20 mouse cellular contexts compared by ENCODE assay signal in the genomic region with DNA sequence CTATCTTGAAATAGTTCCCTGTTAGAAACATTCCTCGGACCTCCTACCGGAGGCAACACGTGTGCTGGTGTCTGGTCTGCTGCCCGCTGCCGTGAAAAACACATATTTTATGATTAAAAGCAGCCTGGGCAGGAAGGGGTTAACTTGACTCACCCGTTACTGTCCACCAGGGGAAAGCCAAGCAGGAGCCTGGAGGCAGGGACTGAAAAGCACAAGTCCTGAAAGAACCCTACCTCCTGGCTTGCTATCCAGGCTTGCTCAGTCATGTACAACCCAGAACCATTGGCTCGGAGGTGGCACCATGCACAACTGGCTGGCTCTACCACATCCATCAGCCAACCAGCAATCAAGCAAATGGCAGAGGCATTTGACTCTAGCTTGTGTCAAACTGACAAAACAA. TPM values are rescaled to one million over a fixed set of nuclear protein-coding genes. Genes with fewer than 3 reads are reported as not detected.
A peak's percentile ranks its signal among the peaks of the same experiment; 100 is the strongest.
DNase-seq lines count a peak whose midpoint lies in the region; ATAC-seq and TF ChIP-seq lines count a peak whose summit lies in the region.
"Had no signal": no experiment of that assay in that cellular context is flagged by ENCODE, and none has a peak within 500 bp of the region (broad histone marks: within the 10 kb centered on the region; RNA-seq: fewer than 3 reads in every experiment).

No protein-coding gene starts in this region.

- H3K4me1 ChIP-seq in stomach, postnatal 0 days (replicated peaks; ENCODE audit: control insufficient read depth, insufficient read depth): no peaks in the 10 kb centered on the region
- H3K4me1 ChIP-seq: embryonic facial prominence, embryonic 10.5 days; forebrain, embryonic 12.5 days; heart, embryonic 13.5 days had no signal

- no peak overlapping the region for H3K4me3 ChIP-seq in layer of hippocampus, adult 2 months
- H3K4me3 ChIP-seq in stomach, postnatal 0 days (ENCODE audit: low read depth, low read length): no peak overlapping the region
- H3K4me3 ChIP-seq: embryonic facial prominence, embryonic 10.5 days; erythroblast, embryonic 14.5 days; forebrain, embryonic 12.5 days; heart, embryonic 13.5 days had no signal

- TF ChIP-seq EP300 in stomach, postnatal 0 days (optimal IDR thresholded peaks at IDR 0.05): no peak

- H3K27me3 ChIP-seq in stomach, postnatal 0 days (ENCODE audit: control insufficient read depth, insufficient read depth, low read length): no peaks in the 10 kb centered on the region; the same call in 1 of the 2 replicates

- 68% methylated on average over 7 of the region's 7 CpGs for WGBS in stomach, postnatal 0 days

- TF ChIP-seq CTCF in layer of hippocampus, adult 2 months (conservative IDR thresholded peaks at IDR 0.05): no peak; the same call in 1 of the 2 replicates
- TF ChIP-seq CTCF in stomach, postnatal 0 days (IDR thresholded peaks at IDR 0.05; ENCODE audit: low read depth): peak; percentile 25; the same call in 1 of the 2 replicates

- H3K36me3 ChIP-seq in stomach, postnatal 0 days (ENCODE audit: control insufficient read depth, insufficient read depth, low read length): no peaks in the 10 kb centered on the region
- H3K36me3 ChIP-seq: embryonic facial prominence, embryonic 10.5 days; forebrain, embryonic 12.5 days; heart, embryonic 13.5 days had no signal

- H3K4me2 ChIP-seq in stomach, postnatal 0 days (replicated peaks; ENCODE audit: low read depth): no peak overlapping the region
- H3K4me2 ChIP-seq: forebrain, embryonic 12.5 days; heart, embryonic 13.5 days had no signal

- DNase-seq in layer of hippocampus, adult 2 months (ENCODE audit: low spot score in 2 of 2): no peak
- DNase-seq in layer of hippocampus, adult 18-20 months (ENCODE audit: low spot score in 2 of 2): no peak
- DNase-seq in NIH3T3 (ENCODE audit: low read depth): peak; percentile 59
- no peak for DNase-seq in stomach, postnatal 0 days (ENCODE audit: low spot score)
- no peak for DNase-seq in embryo, embryonic 10 days (ENCODE audit: low spot score)
- DNase-seq: adrenal gland, postnatal 14 days; cerebellum, adult 18-20 months; cerebellum, adult 9-11 months; cerebellum, postnatal 36 days; gastrocnemius, postnatal 14 days; heart, postnatal 36 days had no signal

- peak overlapping the region; percentile 18; the same call in 1 of the 2 replicates for H3K27ac ChIP-seq in layer of hippocampus, adult 2 months
- no peak overlapping the region for H3K27ac ChIP-seq in stomach, postnatal 0 days (replicated peaks)
- H3K27ac ChIP-seq: embryonic facial prominence, embryonic 10.5 days; forebrain, embryonic 12.5 days; heart, embryonic 13.5 days had no signal

- no peaks in the 10 kb centered on the region for H3K9me3 ChIP-seq in stomach, postnatal 0 days (ENCODE audit: control insufficient read depth, low read length)
- H3K9me3 ChIP-seq: embryonic facial prominence, embryonic 10.5 days; forebrain, embryonic 12.5 days; heart, embryonic 13.5 days had no signal

- no peak overlapping the region for H3K9ac ChIP-seq in stomach, postnatal 0 days (ENCODE audit: low read length)
- H3K9ac ChIP-seq: forebrain, embryonic 12.5 days; heart, embryonic 13.5 days had no signal

- 0 out of 2 replicates have a peak, but pooled peaks have one; percentile 35 for ATAC-seq in erythroblast, adult 5-6 weeks (replicated peaks; ENCODE audit: low FRiP score, poor library complexity, severe bottlenecking)
- ATAC-seq in stomach, postnatal 0 days (ENCODE audit: low FRiP score, low TSS enrichment): no peak
- no peak for ATAC-seq in erythroid progenitor cell, adult 5-6 weeks (replicated peaks; ENCODE audit: low FRiP score, poor library complexity, severe bottlenecking)
- ATAC-seq: forebrain, embryonic 16.5 days; hindbrain, embryonic 16.5 days had no signal

RNA-seq across cellular contexts. Expression of gene Nptx1, which starts 13.8 kb away (rescaled TPM):
- total RNA-seq in layer of hippocampus, adult 2 months (2021): 100 to 1,000 TPM; 475 to 499 TPM
- total RNA-seq in layer of hippocampus, adult 18-20 months (2021): 100 to 1,000 TPM; 492 to 504 TPM
- not detected in 2 replicates for total RNA-seq in erythroblast, adult 5-6 weeks (2015; ENCODE audit: low replicate concordance)
- not detected in 2 replicates for total RNA-seq in erythroblast, adult 5-6 weeks (2017; ENCODE audit: low replicate concordance)
- 0.13 and 0.16 TPM in 2 replicates for polyA plus RNA-seq in stomach, postnatal 0 days (2015; fragmentation: Nextera tagmentation; extraction: Ambion mirVana)
- total RNA-seq in erythroid progenitor cell, adult 5-6 weeks (2015; ENCODE audit: low replicate concordance): not detected in 2 replicates
- total RNA-seq in erythroid progenitor cell, adult 5-6 weeks (2017; ENCODE audit: low replicate concordance): not detected in 2 replicates
- total RNA-seq: granulocyte monocyte progenitor cell, adult 5-6 weeks had no signal
- polyA plus RNA-seq: erythroblast, embryonic 14.5 days had no signal

RNA-seq across cellular contexts. Expression of gene Endov, which starts 42.6 kb away (rescaled TPM):
- total RNA-seq in layer of hippocampus, adult 2 months (2021): 10 to 100 TPM; 35.8 to 35.9 TPM
- 10 to 100 TPM; 34.7 to 36.2 TPM for total RNA-seq in layer of hippocampus, adult 18-20 months (2021)
- total RNA-seq in erythroblast, adult 5-6 weeks (2015; ENCODE audit: low replicate concordance): 2.9 and 3.1 TPM in 2 replicates
- 3.8 and 4.8 TPM in 2 replicates for total RNA-seq in erythroblast, adult 5-6 weeks (2017; ENCODE audit: low replicate concordance)
- 9.2 and 12.8 TPM in 2 replicates for polyA plus RNA-seq in stomach, postnatal 0 days (2015; fragmentation: Nextera tagmentation; extraction: Ambion mirVana)
- 3.8 and 7.6 TPM in 2 replicates for total RNA-seq in erythroid progenitor cell, adult 5-6 weeks (2015; ENCODE audit: low replicate concordance)
- 4.2 and 6.5 TPM in 2 replicates for total RNA-seq in erythroid progenitor cell, adult 5-6 weeks (2017; ENCODE audit: low replicate concordance)

Comparison
In these comparisons a context has a peak if more than half of its experiments do, and no peak if none do; other contexts are left out.
1. RNA of gene Nptx1, which starts 13.8 kb away (total RNA-seq): 492 to 504 TPM in layer of hippocampus, adult 18-20 months and 475 to 499 TPM in layer of hippocampus, adult 2 months; not detected in erythroblast, adult 5-6 weeks and not detected in erythroid progenitor cell, adult 5-6 weeks; every median in the first group is over 100 times any median in the second.
2. RNA of gene Endov, which starts 42.6 kb away (total RNA-seq): 34.7 to 36.2 TPM in layer of hippocampus, adult 18-20 months and 35.8 to 35.9 TPM in layer of hippocampus, adult 2 months; 2.9 to 4.8 TPM in erythroblast, adult 5-6 weeks and 3.8 to 7.6 TPM in erythroid progenitor cell, adult 5-6 weeks; every median in the first group is over 4 times any median in the second.